Mouse (Mus musculus) liver, adult 2 months (tissue): Measurements from ENCODE around the gene Stk10. TPM values are rescaled to one million over a fixed set of nuclear protein-coding genes. Genes with fewer than 3 reads are reported as not detected.

ENCODE experiments used
- DNase-seq: peaks from one replicate; pipeline ENCODE4 v3.0.0-alpha.2; 2011; ENCODE audit warnings: low read depth, low spot score; ENCODE audit errors: extremely low read depth
- H3K27ac ChIP-seq: fragments of 200-500 bp; replicated peaks from 2 replicates; pipeline ENCODE4 v1.5.1; 2012; ENCODE audit warnings: low read depth, mild to moderate bottlenecking, control low read depth, inconsistent platforms, low read length; ENCODE audit not compliant: insufficient read depth
- H3K27me3 ChIP-seq: fragments of 200-500 bp; 2 replicates; pipeline ENCODE4 v1.6.1; 2012; ENCODE audit warnings: mild to moderate bottlenecking, moderate library complexity, low read length, inconsistent platforms; ENCODE audit not compliant: control insufficient read depth, insufficient read depth
- H3K36me3 ChIP-seq: fragments of 200-500 bp; 2 replicates; pipeline ENCODE4 v1.6.1; 2012; ENCODE audit warnings: low read length, inconsistent platforms; ENCODE audit not compliant: control insufficient read depth, insufficient read depth
- H3K4me1 ChIP-seq: fragments of 200-500 bp; 2 replicates; pipeline ENCODE4 v1.6.1; 2011; ENCODE audit warnings: low read length; ENCODE audit not compliant: control insufficient read depth, insufficient read depth
- H3K4me3 ChIP-seq: fragments of 200-500 bp; 2 replicates; pipeline ENCODE4 v1.5.1; 2011; ENCODE audit warnings: low read depth, mild to moderate bottlenecking, control low read depth, low read length, moderate library complexity; ENCODE audit not compliant: insufficient read depth
- H3K79me2 ChIP-seq: fragments of 200-500 bp; 2 replicates; pipeline ENCODE4 v1.6.1; 2012; ENCODE audit warnings: inconsistent platforms, mild to moderate bottlenecking, low read length, moderate library complexity; ENCODE audit not compliant: control insufficient read depth, insufficient read depth
- H3K9ac ChIP-seq: fragments of 200-500 bp; 2 replicates; pipeline ENCODE4 v1.6.1; 2012; ENCODE audit warnings: low read depth, mild to moderate bottlenecking, control low read depth, inconsistent platforms, low read length
- CTCF ChIP-seq: fragments of 200-500 bp; IDR thresholded peaks from 2 replicates; pipeline ENCODE4 v1.5.1; 2011; ENCODE audit warnings: low read depth, low read length, control low read depth
- POLR2A ChIP-seq: fragments of 200-500 bp; IDR thresholded peaks from 2 replicates; pipeline ENCODE4 v1.6.1; 2011; ENCODE audit warnings: low read length, control low read depth; ENCODE audit not compliant: insufficient read depth; ENCODE audit errors: extremely low read depth
- WGBS: fragments of 180-500 bp; shearing (Covaris S2); methylation state at CpG from one replicate; pipeline ENCODE4 v1.1.7; 2018; 5-methylcytosine and 5-hydroxymethylcytosine counted together
- polyA plus RNA-seq: library from polyadenylated mRNA; depleted of rRNA; stranded (reverse); fragments of >200 nt; gene quantifications from 2 replicates; pipeline ENCODE4 v1.2.3, GENCODE M21; 2012
- total RNA-seq: library from RNA; depleted of rRNA; stranded (reverse); fragments of >200 nt; gene quantifications from 2 replicates; pipeline ENCODE4 v1.2.3, GENCODE M21; 2014

The Stk10 gene
- total and polyA plus RNA-seq, 2 experiments = 2.0 to 2.4 TPM

GRCm38 (mm10) chr11:32488808-32489670 is 44.1 kb upstream of the Stk10 start:
- no peak for DNase-seq
- Histone ChIP-seq H3K4me1 (peaks cover 2% of the 10 kb centered on the region; the same call in 1 of the 2 replicates), H3K4me3 (no peak overlapping the region), H3K9ac (no peak overlapping the region), H3K27ac (no peak overlapping the region), H3K36me3 (no peaks in the 10 kb centered on the region), H3K79me2 (no peaks in the 10 kb centered on the region), H3K27me3 (no peaks in the 10 kb centered on the region)
- TF ChIP-seq CTCF = no peak
- no peak for TF ChIP-seq POLR2A
- 86% methylated on average over 5 of the region's 5 CpGs for WGBS

GRCm38 (mm10) chr11:32491079-32491478 is 42.0 kb upstream of the Stk10 start:
- H3K9ac ChIP-seq = no peak overlapping the region
- no peak for TF ChIP-seq POLR2A
- no peak for TF ChIP-seq CTCF
- no peaks in the 10 kb centered on the region for H3K27me3 ChIP-seq
- H3K4me1 ChIP-seq = peaks cover 2% of the 10 kb centered on the region; the same call in 1 of the 2 replicates
- H3K4me3 ChIP-seq = no peak overlapping the region
- DNase-seq = no peak
- H3K36me3 ChIP-seq = no peaks in the 10 kb centered on the region
- H3K27ac ChIP-seq = no peak overlapping the region
- 96% methylated on average over 2 of the region's 2 CpGs for WGBS
- H3K79me2 ChIP-seq = no peaks in the 10 kb centered on the region

GRCm38 (mm10) chr11:32493312-32493711 is 39.8 kb upstream of the Stk10 start:
- TF ChIP-seq POLR2A = no peak
- no peak for TF ChIP-seq CTCF
- no peak overlapping the region for H3K4me3 ChIP-seq
- peaks cover 2% of the 10 kb centered on the region; the same call in 1 of the 2 replicates for H3K4me1 ChIP-seq
- H3K27ac ChIP-seq = no peak overlapping the region
- peak; percentile 61 for DNase-seq
- H3K9ac ChIP-seq = no peak overlapping the region
- no peaks in the 10 kb centered on the region for H3K79me2 ChIP-seq
- no peaks in the 10 kb centered on the region for H3K27me3 ChIP-seq
- no peaks in the 10 kb centered on the region for H3K36me3 ChIP-seq

GRCm38 (mm10) chr11:32495283-32495682 is 37.8 kb upstream of the Stk10 start:
- Histone ChIP-seq H3K9ac (no peak overlapping the region), H3K4me1 (peaks cover 2% of the 10 kb centered on the region; the same call in 1 of the 2 replicates), H3K27ac (no peak overlapping the region), H3K27me3 (no peaks in the 10 kb centered on the region), H3K79me2 (no peaks in the 10 kb centered on the region), H3K4me3 (no peak overlapping the region), H3K36me3 (no peaks in the 10 kb centered on the region)
- WGBS = 85% methylated on average over 2 of the region's 2 CpGs
- no peak for DNase-seq
- no peak for TF ChIP-seq POLR2A
- TF ChIP-seq CTCF = no peak

- DNase-seq = no peak
- Histone ChIP-seq H3K27me3 (no peaks in the 10 kb centered on the region), H3K9ac (no peak overlapping the region), H3K4me3 (no peak overlapping the region), H3K27ac (no peak overlapping the region), H3K36me3 (no peaks in the 10 kb centered on the region), H3K79me2 (no peaks in the 10 kb centered on the region), H3K4me1 (no peaks in the 10 kb centered on the region)
- TF ChIP-seq POLR2A = no peak
- TF ChIP-seq CTCF = no peak
- WGBS = 86% methylated on average over 7 of the region's 7 CpGs
Observed at GRCm38 (mm10) chr11:32498757-32499535, 34.2 kb upstream of the Stk10 start.

GRCm38 (mm10) chr11:32499931-32500330 is 33.2 kb upstream of the Stk10 start:
- DNase-seq = no peak
- no peaks in the 10 kb centered on the region for H3K27me3 ChIP-seq
- TF ChIP-seq CTCF = no peak
- TF ChIP-seq POLR2A = no peak

More at GRCm38 (mm10) chr11:32499931-32500330, 33.2 kb upstream of the Stk10 start:
- H3K4me1 ChIP-seq = no peaks in the 10 kb centered on the region
- H3K27ac ChIP-seq = no peak overlapping the region
- WGBS = 96% methylated on average over 4 of the region's 4 CpGs
- no peaks in the 10 kb centered on the region for H3K36me3 ChIP-seq
- no peaks in the 10 kb centered on the region for H3K79me2 ChIP-seq
- no peak overlapping the region for H3K9ac ChIP-seq
- no peak overlapping the region for H3K4me3 ChIP-seq
